Mouse (Mus musculus): ENCODE results near the gene Habp2.

- TF ChIP-seq POLR2A (IDR thresholded peaks at IDR 0.05; ENCODE audit: insufficient read depth, low read length) (no peak), CTCF (IDR thresholded peaks at IDR 0.05; ENCODE audit: low read depth, low read length) (no peak), EP300 (IDR thresholded peaks at IDR 0.05; ENCODE audit: insufficient read depth, low read depth, low read length) (no peak)
Observed at GRCm38 (mm10) chr19:56272081-56272480, 14.9 kb upstream of the Habp2 start.
